Mouse (Mus musculus) hindbrain, embryonic 14.5 days (tissue): Measurements from ENCODE around the gene Krtap3-3. TPM values are rescaled to one million over a fixed set of nuclear protein-coding genes. Genes with fewer than 3 reads are reported as not detected.

Experiments used
- ATAC-seq: fragments of 200-750 bp; cut with Nextera tagmentation; 2 replicates; pipeline ENCODE4 v1.8.0; 2017; ENCODE audit warnings: moderate number of reproducible peaks, mild to moderate bottlenecking, moderate TSS enrichment, moderate library complexity; ENCODE audit not compliant: low FRiP score
- DNase-seq: peaks from one replicate; pipeline ENCODE4 v3.0.0-alpha.2; 2015; ENCODE audit warnings: low spot score
- H3K27ac ChIP-seq: fragments of 300-500 bp; sonication (generic); 2 replicates; pipeline ENCODE4 v1.5.1; 2014; ENCODE audit warnings: mild to moderate bottlenecking, moderate library complexity
- H3K27me3 ChIP-seq: fragments of 300-500 bp; sonication (generic); 2 replicates; pipeline ENCODE4 v1.6.1; 2014; ENCODE audit warnings: mild to moderate bottlenecking, low read length, mixed read lengths; ENCODE audit not compliant: control insufficient read depth, insufficient read depth
- H3K36me3 ChIP-seq: fragments of 300-500 bp; sonication (generic); replicated peaks from 2 replicates; pipeline ENCODE4 v1.6.1; 2014; ENCODE audit not compliant: control insufficient read depth, insufficient read depth
- H3K4me1 ChIP-seq: fragments of 300-500 bp; sonication (generic); replicated peaks from 2 replicates; pipeline ENCODE4 v1.6.1; 2014; ENCODE audit warnings: antibody characterized with exemption, low read length, mixed read lengths; ENCODE audit not compliant: control insufficient read depth, insufficient read depth
- H3K4me2 ChIP-seq: fragments of 300-500 bp; sonication (generic); replicated peaks from 2 replicates; pipeline ENCODE4 v1.6.1; 2014; ENCODE audit warnings: mild to moderate bottlenecking, moderate library complexity
- H3K4me3 ChIP-seq: fragments of 300-500 bp; sonication (generic); replicated peaks from 2 replicates; pipeline ENCODE4 v1.5.1; 2014; ENCODE audit warnings: mild to moderate bottlenecking, low read length
- H3K9ac ChIP-seq: fragments of 300-500 bp; sonication (generic); 2 replicates; pipeline ENCODE4 v1.6.1; 2014
- H3K9me3 ChIP-seq: fragments of 300-500 bp; sonication (generic); 2 replicates; pipeline ENCODE4 v1.6.1; 2016; ENCODE audit warnings: low read length; ENCODE audit not compliant: control insufficient read depth
- WGBS: fragments of 180-500 bp; shearing (Covaris S2); extraction: QIAGEN DNeasy Blood & Tissue Kit; methylation state at CpG from one replicate; pipeline ENCODE4 v1.1.7; 2014; 5-methylcytosine and 5-hydroxymethylcytosine counted together
- polyA plus RNA-seq: library from polyadenylated mRNA; unstranded; fragments of >200 nt; fragmentation: Nextera tagmentation; extraction: Ambion mirVana; gene quantifications from 2 replicates; pipeline ENCODE4 v1.2.1, GENCODE M21; 2014

Gene Krtap3-3
- polyA plus RNA-seq, 1 experiment from 2014 or later, result not detected

DNA sequence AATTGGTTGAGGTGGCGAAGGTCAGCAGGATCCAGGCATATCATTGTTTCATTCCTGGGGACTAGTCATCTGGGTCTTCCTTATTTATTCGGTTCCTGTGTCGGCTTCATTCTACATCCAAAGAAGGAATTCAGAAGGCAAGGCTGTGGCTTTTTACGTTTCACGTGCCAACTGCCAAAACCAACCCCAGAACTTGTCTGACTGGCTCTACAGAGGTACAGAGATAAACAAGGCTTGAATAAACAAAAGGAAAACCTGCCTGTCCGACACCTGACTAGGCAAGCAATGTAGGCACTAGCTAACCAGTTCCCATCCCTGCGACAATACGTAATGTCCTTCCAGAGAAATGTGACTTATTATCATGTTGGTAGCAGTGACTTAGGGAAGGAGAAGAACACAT lies 36.6 kb downstream of the Krtap3-3 start:
- no peak for ATAC-seq
- no peak overlapping the region for H3K4me2 ChIP-seq
- H3K4me1 ChIP-seq, result no peaks in the 10 kb centered on the region
- no peaks in the 10 kb centered on the region for H3K27me3 ChIP-seq
- H3K9ac ChIP-seq, result no peak overlapping the region
- H3K9me3 ChIP-seq, result no peaks in the 10 kb centered on the region
- no peaks in the 10 kb centered on the region for H3K36me3 ChIP-seq
- WGBS, result 90% methylated on average over 8 of the region's 8 CpGs
- no peak for DNase-seq
- H3K27ac ChIP-seq, result no peak overlapping the region
- no peak overlapping the region for H3K4me3 ChIP-seq

Other genes with a start within 250 kb of the Krtap3-3 start
- 0.75 and 0.81 TPM in 2 replicates for gene Krt25, start 227.9 kb downstream of the Krtap3-3 start, polyA plus RNA-seq
- 0.26 TPM in 1 of 2 replicates, not detected in the other for gene Krt26, start 212.9 kb downstream of the Krtap3-3 start, polyA plus RNA-seq
- 0.13 TPM in 1 of 2 replicates, not detected in the other for gene Krt27, start 199.8 kb downstream of the Krtap3-3 start, polyA plus RNA-seq
- 0.38 and 0.59 TPM in 2 replicates for gene Krt28, start 176.0 kb downstream of the Krtap3-3 start, polyA plus RNA-seq
- gene Krt10, start 161.5 kb downstream of the Krtap3-3 start, polyA plus RNA-seq, result 31.7 and 39.9 TPM in 2 replicates
- gene Krt12, start 128.6 kb downstream of the Krtap3-3 start, polyA plus RNA-seq, result not detected in 2 replicates
- 0.14 TPM in 1 of 2 replicates, not detected in the other for gene Krt20, start 112.7 kb downstream of the Krtap3-3 start, polyA plus RNA-seq
- gene Krt23, start 57.7 kb downstream of the Krtap3-3 start, polyA plus RNA-seq, result 0.32 TPM in 1 of 2 replicates, not detected in the other
- not detected in 2 replicates for gene Krt39, start 29.5 kb downstream of the Krtap3-3 start, polyA plus RNA-seq
- not detected in 2 replicates for gene Krt40, start 7.7 kb downstream of the Krtap3-3 start, polyA plus RNA-seq
- not detected in 2 replicates for gene Krtap3-2, start 6.0 kb upstream of the Krtap3-3 start, polyA plus RNA-seq
- gene Gm11939, start 8.6 kb upstream of the Krtap3-3 start, polyA plus RNA-seq, result not detected in 2 replicates
- not detected in 2 replicates for gene Krtap3-1, start 15.8 kb upstream of the Krtap3-3 start, polyA plus RNA-seq
- gene Krtap1-5, start 30.2 kb upstream of the Krtap3-3 start, polyA plus RNA-seq, result not detected in 2 replicates
- not detected in 2 replicates for gene Krtap1-4, start 32.8 kb upstream of the Krtap3-3 start, polyA plus RNA-seq
- not detected in 2 replicates for gene Krtap1-3, start 40.5 kb upstream of the Krtap3-3 start, polyA plus RNA-seq
- not detected in 2 replicates for gene Krtap9-3, start 47.2 kb upstream of the Krtap3-3 start, polyA plus RNA-seq
- gene Gm11938, start 52.4 kb upstream of the Krtap3-3 start, polyA plus RNA-seq, result not detected in 2 replicates
- not detected in 2 replicates for gene Gm11937, start 59.3 kb upstream of the Krtap3-3 start, polyA plus RNA-seq
- not detected in 2 replicates for gene Krtap2-4, start 64.0 kb upstream of the Krtap3-3 start, polyA plus RNA-seq
- gene Gm11562, start 69.6 kb upstream of the Krtap3-3 start, polyA plus RNA-seq, result not detected in 2 replicates
- gene Krtap4-1, start 77.4 kb upstream of the Krtap3-3 start, polyA plus RNA-seq, result not detected in 2 replicates
- gene Krtap4-2, start 84.2 kb upstream of the Krtap3-3 start, polyA plus RNA-seq, result not detected in 2 replicates
- not detected in 2 replicates for gene Krtap4-7, start 93.2 kb upstream of the Krtap3-3 start, polyA plus RNA-seq
- gene Gm11555, start 99.4 kb upstream of the Krtap3-3 start, polyA plus RNA-seq, result not detected in 2 replicates
- gene Gm11563, start 108.1 kb upstream of the Krtap3-3 start, polyA plus RNA-seq, result not detected in 2 replicates
- gene Krtap4-6, start 115.1 kb upstream of the Krtap3-3 start, polyA plus RNA-seq, result not detected in 2 replicates
- not detected in 2 replicates for gene Gm14190, start 139.9 kb upstream of the Krtap3-3 start, polyA plus RNA-seq
- not detected in 2 replicates for gene Gm14180, start 183.4 kb upstream of the Krtap3-3 start, polyA plus RNA-seq
- gene Gm11595, start 222.0 kb upstream of the Krtap3-3 start, polyA plus RNA-seq, result not detected in 2 replicates
- not detected in 2 replicates for gene Krtap4-8, start 229.8 kb upstream of the Krtap3-3 start, polyA plus RNA-seq
- gene Krtap4-9, start 234.3 kb upstream of the Krtap3-3 start, polyA plus RNA-seq, result not detected in 2 replicates
- not detected in 2 replicates for gene Gm11596, start 242.6 kb upstream of the Krtap3-3 start, polyA plus RNA-seq
- gene Gm11569, start 248.1 kb upstream of the Krtap3-3 start, polyA plus RNA-seq, result not detected in 2 replicates